8 mouse cellular contexts compared by ENCODE assay signal in genomic region chr19:3282572-3283467, GRCm38 (mm10). TPM values are rescaled to one million over a fixed set of nuclear protein-coding genes. Genes with fewer than 3 reads are reported as not detected.
DNase-seq lines count a peak whose midpoint lies in the region; ATAC-seq lines count a peak whose summit lies in the region.

Mrpl21 (plus strand) TSS chr19:3282901.
Ighmbp2 (minus strand) TSS chr19:3283017.

- H3K4me3 ChIP-seq in heart, embryonic 14.5 days (ENCODE audit: control insufficient read depth in 1 of 2, insufficient read depth in 1 of 2, low read depth in 1 of 2, low read length in 2 of 2) = peak within 1 kb of the TSS; percentile 55 to 87
- peak within 1 kb of the TSS; percentile 78 for H3K4me3 ChIP-seq in liver, embryonic 13.5 days (replicated peaks)
- H3K4me3 ChIP-seq in stomach, embryonic 16.5 days (replicated peaks; ENCODE audit: low read length) = peak within 1 kb of the TSS; percentile 95

- H3K4me1 ChIP-seq in heart, embryonic 14.5 days (ENCODE audit: control insufficient read depth in 2 of 2, insufficient read depth in 2 of 2, low read length in 2 of 2) = peaks cover 2 to 12% of the 10 kb centered on the region in 2 experiments; a peak in 2 of 4 replicates
- peaks cover 27% of the 10 kb centered on the region for H3K4me1 ChIP-seq in liver, embryonic 13.5 days (replicated peaks)
- H3K4me1 ChIP-seq in stomach, embryonic 16.5 days (ENCODE audit: control insufficient read depth, insufficient read depth, low read length) = peaks cover 14% of the 10 kb centered on the region

- H3K9ac ChIP-seq in heart, embryonic 14.5 days (ENCODE audit: low read length) = peak within 1 kb of the TSS; percentile 90
- H3K9ac ChIP-seq in liver, embryonic 13.5 days = peak within 1 kb of the TSS; percentile 82
- H3K9ac ChIP-seq in stomach, embryonic 16.5 days (ENCODE audit: low read length) = peak within 1 kb of the TSS; percentile 88

- ATAC-seq in CD4-positive, CD25-positive, alpha-beta regulatory T cell, adult 4 months = peak; percentile 96
- peak; percentile 85 for ATAC-seq in heart, embryonic 14.5 days (ENCODE audit: insufficient number of reproducible peaks, insufficient read depth, low FRiP score, low read depth)
- ATAC-seq in liver, embryonic 13.5 days (ENCODE audit: low read depth) = peak; percentile 88
- peak; percentile 94 for ATAC-seq in stomach, embryonic 16.5 days (ENCODE audit: insufficient read depth, low FRiP score)

- DNase-seq in c-Kit-negative CD71-positive TER-119-positive erythroid progenitor cells, embryonic 14.5 days (ENCODE audit: low read depth, low spot score) = peak; percentile 78
- peak; percentile 92 for DNase-seq in fibroblast of lung, adult 2 months (ENCODE audit: low read depth)
- DNase-seq in kidney, postnatal 14 days = peak; percentile 93
- peak; percentile 78 for DNase-seq in liver, embryonic 13.5 days
- peak; percentile 93 for DNase-seq in neural tube, embryonic 10.5 days (ENCODE audit: extremely low spot score, low spot score)

- H3K9me3 ChIP-seq in heart, embryonic 14.5 days (ENCODE audit: control insufficient read depth, low read length) = no peaks in the 10 kb centered on the region
- H3K9me3 ChIP-seq in liver, embryonic 13.5 days (replicated peaks) = no peaks in the 10 kb centered on the region
- no peaks in the 10 kb centered on the region for H3K9me3 ChIP-seq in stomach, embryonic 16.5 days (replicated peaks; ENCODE audit: control insufficient read depth, low read length)

- no peaks in the 10 kb centered on the region for H3K27me3 ChIP-seq in heart, embryonic 14.5 days (ENCODE audit: control insufficient read depth, insufficient read depth, low read length)
- H3K27me3 ChIP-seq in liver, embryonic 13.5 days = no peaks in the 10 kb centered on the region
- no peaks in the 10 kb centered on the region for H3K27me3 ChIP-seq in stomach, embryonic 16.5 days (ENCODE audit: control insufficient read depth, insufficient read depth, low read length)

- WGBS in heart, embryonic 14.5 days = under 1% methylated on average over 49 of the region's 49 CpGs
- under 1% methylated on average over 49 of the region's 49 CpGs for WGBS in liver, embryonic 13.5 days (ENCODE audit: insufficient replicate concordance)
- under 1% methylated on average over 49 of the region's 49 CpGs for WGBS in stomach, embryonic 16.5 days

- H3K27ac ChIP-seq in heart, embryonic 14.5 days (replicated peaks in 1 of 2; ENCODE audit: control insufficient read depth in 1 of 2, insufficient read depth in 1 of 2, low read depth in 2 of 2, low read length in 2 of 2) = peak within 1 kb of the TSS; percentile 40 to 66
- H3K27ac ChIP-seq in liver, embryonic 13.5 days = peak within 1 kb of the TSS; percentile 10; the same call in 1 of the 2 replicates
- H3K27ac ChIP-seq in stomach, embryonic 16.5 days (ENCODE audit: low read length) = peak within 1 kb of the TSS; percentile 56

- H3K4me2 ChIP-seq in heart, embryonic 14.5 days (ENCODE audit: low read length) = peak within 1 kb of the TSS; percentile 89
- H3K4me2 ChIP-seq in liver, embryonic 13.5 days = peak within 1 kb of the TSS; percentile 84
- H3K4me2 ChIP-seq in stomach, embryonic 16.5 days (ENCODE audit: low read depth, low read length) = peak within 1 kb of the TSS; percentile 79

- H3K36me3 ChIP-seq in heart, embryonic 14.5 days (ENCODE audit: control insufficient read depth, insufficient read depth, low read length) = peaks cover 50% of the 10 kb centered on the region
- H3K36me3 ChIP-seq in liver, embryonic 13.5 days = peaks cover 56% of the 10 kb centered on the region
- no peaks in the 10 kb centered on the region for H3K36me3 ChIP-seq in stomach, embryonic 16.5 days (ENCODE audit: control insufficient read depth, insufficient read depth, low read length)

RNA-seq across cellular contexts. Expression of gene Mrpl21, which starts in this region (rescaled TPM):
- 100 to 1,000 TPM in 1 of 2 experiments, 10 to 100 TPM in 1; 88.6 to 126 TPM for polyA plus RNA-seq in CD4-positive, CD25-positive, alpha-beta regulatory T cell, adult 4 months (2017; shearing (Covaris generic))
- polyA plus RNA-seq in heart, embryonic 14.5 days (2014; fragmentation: Nextera tagmentation; extraction: Ambion mirVana) = 102 and 112 TPM in 2 replicates
- 85.4 and 94.4 TPM in 2 replicates for polyA plus RNA-seq in liver, embryonic 13.5 days (2015; fragmentation: Nextera tagmentation; extraction: Ambion mirVana)
- 102 and 104 TPM in 2 replicates for polyA plus RNA-seq in stomach, embryonic 16.5 days (2015; fragmentation: Nextera tagmentation; extraction: Ambion mirVana)

RNA-seq across cellular contexts. Expression of gene Ighmbp2, which starts in this region (rescaled TPM):
- polyA plus RNA-seq in CD4-positive, CD25-positive, alpha-beta regulatory T cell, adult 4 months (2017; shearing (Covaris generic)) = 1 to 10 TPM; 4.9 to 7.4 TPM
- 4.1 and 4.8 TPM in 2 replicates for polyA plus RNA-seq in heart, embryonic 14.5 days (2014; fragmentation: Nextera tagmentation; extraction: Ambion mirVana)
- 3.8 TPM in 2 replicates for polyA plus RNA-seq in liver, embryonic 13.5 days (2015; fragmentation: Nextera tagmentation; extraction: Ambion mirVana)
- 8.2 and 8.9 TPM in 2 replicates for polyA plus RNA-seq in stomach, embryonic 16.5 days (2015; fragmentation: Nextera tagmentation; extraction: Ambion mirVana)

Comparison
In these comparisons a context has a peak if more than half of its experiments do, and no peak if none do; other contexts are left out.
1. Peak in every context shown above with its lines: DNase-seq, ATAC-seq, H3K4me3 ChIP-seq and H3K27ac ChIP-seq.